Mouse (Mus musculus) erythroblast, embryonic 14.5 days (primary cell): ENCODE measurements around the gene Fam151b. TPM values are rescaled to one million over a fixed set of nuclear protein-coding genes. Genes with fewer than 3 reads are reported as not detected.

Experiments used
- H3K27me3 ChIP-seq: 2 replicates; pipeline ENCODE4 v1.6.1; 2012; ENCODE audit warnings: inconsistent platforms; ENCODE audit not compliant: control insufficient read depth
- H3K36me3 ChIP-seq: 2 replicates; pipeline ENCODE4 v1.6.1; 2012; ENCODE audit warnings: mild to moderate bottlenecking, inconsistent platforms; ENCODE audit not compliant: control insufficient read depth
- H3K4me1 ChIP-seq: 2 replicates; pipeline ENCODE4 v1.6.1; 2012; ENCODE audit warnings: inconsistent platforms; ENCODE audit not compliant: control insufficient read depth
- H3K4me3 ChIP-seq: replicated peaks from 2 replicates; pipeline ENCODE3; 2012; ENCODE audit warnings: moderate library complexity, mild to moderate bottlenecking, inconsistent platforms
- H3K9me3 ChIP-seq: 2 replicates; pipeline ENCODE4 v1.6.1; 2012; ENCODE audit warnings: low read length, inconsistent platforms, mixed read lengths; ENCODE audit not compliant: control insufficient read depth
- GATA1 ChIP-seq: IDR thresholded peaks from 2 replicates; pipeline ENCODE4 v1.6.1; 2012; ENCODE audit warnings: low read length, inconsistent platforms, mixed read lengths
- TAL1 ChIP-seq: IDR thresholded peaks from 3 replicates; pipeline ENCODE4 v1.6.1; 2012; ENCODE audit warnings: low read length, inconsistent platforms, mixed read lengths
- polyA plus RNA-seq: library from polyadenylated mRNA; stranded (reverse); fragments of >175 nt; gene quantifications from 2 replicates; pipeline ENCODE4 v1.2.3, GENCODE M21; 2012

The Fam151b gene
- polyA plus RNA-seq, 1 experiment: not detected

DNA sequence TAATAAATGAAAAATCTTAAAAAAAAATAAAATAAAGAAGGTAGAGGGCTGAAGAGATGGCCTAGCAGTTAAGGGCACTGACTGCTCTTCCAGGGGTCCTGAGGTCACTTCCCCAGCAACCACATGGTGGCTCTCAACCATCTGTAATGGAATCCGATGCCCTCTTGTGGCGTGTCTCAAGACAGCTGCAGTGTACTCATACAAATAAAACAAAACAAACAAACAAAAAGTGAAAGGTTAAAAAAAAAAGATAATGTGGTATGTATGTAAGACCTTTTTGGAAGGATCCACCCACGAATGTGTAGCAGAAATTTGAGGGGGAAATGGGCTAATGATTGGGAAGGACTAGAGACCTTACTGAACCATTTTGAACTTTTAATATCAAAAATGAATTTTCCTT is 467 bp downstream of the Fam151b start:
- Histone ChIP-seq H3K36me3 (no peaks in the 10 kb centered on the region), H3K4me1 (peaks cover 14% of the 10 kb centered on the region), H3K27me3 (no peaks in the 10 kb centered on the region), H3K4me3 (peak overlapping the region; percentile 71), H3K9me3 (no peaks in the 10 kb centered on the region)
- TF ChIP-seq GATA1 (no peak), TAL1 (no peak)

DNA sequence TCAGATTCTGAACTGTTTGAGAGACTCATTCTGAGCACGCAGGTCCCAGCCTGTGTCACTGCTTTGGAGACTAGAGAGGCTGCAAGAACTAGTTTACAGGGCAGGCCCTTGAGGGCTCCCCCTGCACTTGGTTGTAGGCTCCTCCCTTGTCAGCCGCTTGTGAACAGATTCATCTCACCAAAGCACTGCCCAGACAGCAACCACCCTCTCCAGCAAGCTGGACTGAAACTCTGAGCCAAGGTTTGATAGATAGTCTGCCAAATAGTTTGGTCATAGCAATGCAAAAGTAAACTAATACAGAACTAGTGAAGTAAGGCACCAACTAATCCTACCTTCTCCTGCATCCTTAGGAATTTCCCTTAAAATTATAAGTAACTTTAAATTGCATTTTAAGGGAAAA is 13.7 kb downstream of the Fam151b start:
- TF ChIP-seq TAL1 (no peak), GATA1 (no peak)

GRCm38 (mm10) chr13:92469381-92469780 is 14.4 kb downstream of the Fam151b start:
- H3K9me3 ChIP-seq: no peaks in the 10 kb centered on the region
- H3K36me3 ChIP-seq: peaks cover 3% of the 10 kb centered on the region
- TF ChIP-seq GATA1 (no peak), TAL1 (no peak)
- H3K27me3 ChIP-seq: no peaks in the 10 kb centered on the region
- no peak overlapping the region for H3K4me3 ChIP-seq
- no peaks in the 10 kb centered on the region for H3K4me1 ChIP-seq

More for the DNA sequence above, 13.7 kb downstream of the Fam151b start:
- Histone ChIP-seq H3K4me3 (no peak overlapping the region), H3K9me3 (no peaks in the 10 kb centered on the region), H3K27me3 (no peaks in the 10 kb centered on the region), H3K36me3 (peaks cover 3% of the 10 kb centered on the region), H3K4me1 (no peaks in the 10 kb centered on the region)

- Histone ChIP-seq H3K9me3 (no peaks in the 10 kb centered on the region), H3K4me1 (no peaks in the 10 kb centered on the region), H3K27me3 (no peaks in the 10 kb centered on the region), H3K4me3 (no peak overlapping the region), H3K36me3 (peaks cover 3% of the 10 kb centered on the region)
- TF ChIP-seq TAL1: no peak
- TF ChIP-seq GATA1: no peak
These were observed 15.9 kb downstream of the Fam151b start for GRCm38 (mm10) chr13:92467891-92468290.

DNA sequence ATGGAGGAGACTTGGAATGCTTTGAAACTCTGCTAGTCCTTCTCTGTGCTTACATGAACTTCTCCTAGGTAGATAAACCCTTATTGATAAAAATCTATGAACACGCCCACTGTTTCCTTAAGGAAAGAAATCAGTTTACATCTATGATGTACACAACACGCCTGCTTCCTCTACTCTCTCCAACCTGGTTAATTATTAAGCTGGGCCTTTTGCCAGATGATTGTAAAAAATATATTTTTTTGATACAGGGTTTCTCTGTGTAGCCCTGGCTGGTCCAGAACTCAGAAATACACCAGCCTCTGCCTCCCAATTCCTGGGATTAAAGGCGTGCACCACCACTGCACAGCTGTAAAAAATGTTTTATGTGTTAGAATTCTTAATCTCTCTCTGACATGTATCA is 19.1 kb downstream of the Fam151b start:
- Histone ChIP-seq H3K27me3 (no peaks in the 10 kb centered on the region), H3K36me3 (peaks cover 3% of the 10 kb centered on the region), H3K9me3 (no peaks in the 10 kb centered on the region), H3K4me3 (no peak overlapping the region), H3K4me1 (no peaks in the 10 kb centered on the region)
- TF ChIP-seq GATA1 (no peak), TAL1 (no peak)

DNA sequence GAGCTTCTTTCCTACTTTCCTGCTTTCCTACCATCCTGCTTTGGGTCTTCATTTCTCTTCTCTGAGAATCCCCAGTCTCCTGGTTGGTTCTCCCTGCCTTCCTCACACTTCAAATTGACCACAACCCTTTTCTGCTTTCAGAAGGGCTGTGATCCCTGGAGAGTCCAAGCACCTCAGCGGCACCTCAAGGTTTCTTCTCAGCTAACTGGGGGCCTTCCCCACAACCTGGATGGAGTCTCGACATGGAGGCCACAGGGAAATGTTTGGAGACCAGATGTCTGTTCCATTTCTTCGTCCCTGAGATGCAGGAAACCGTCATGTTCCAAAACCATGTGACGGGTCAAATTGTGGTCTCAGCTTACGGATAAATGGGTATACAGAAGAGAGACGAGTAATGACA is 36.9 kb downstream of the Fam151b start:
- Histone ChIP-seq H3K27me3 (no peaks in the 10 kb centered on the region), H3K9me3 (no peaks in the 10 kb centered on the region), H3K36me3 (no peaks in the 10 kb centered on the region), H3K4me1 (no peaks in the 10 kb centered on the region), H3K4me3 (no peak overlapping the region)
- TF ChIP-seq TAL1 (no peak), GATA1 (no peak)

- Histone ChIP-seq H3K4me1 (no peaks in the 10 kb centered on the region), H3K36me3 (no peaks in the 10 kb centered on the region), H3K4me3 (no peak overlapping the region), H3K27me3 (no peaks in the 10 kb centered on the region), H3K9me3 (no peaks in the 10 kb centered on the region)
- TF ChIP-seq GATA1 (no peak), TAL1 (no peak)
These were observed 43.5 kb downstream of the Fam151b start for GRCm38 (mm10) chr13:92440286-92440685.

DNA sequence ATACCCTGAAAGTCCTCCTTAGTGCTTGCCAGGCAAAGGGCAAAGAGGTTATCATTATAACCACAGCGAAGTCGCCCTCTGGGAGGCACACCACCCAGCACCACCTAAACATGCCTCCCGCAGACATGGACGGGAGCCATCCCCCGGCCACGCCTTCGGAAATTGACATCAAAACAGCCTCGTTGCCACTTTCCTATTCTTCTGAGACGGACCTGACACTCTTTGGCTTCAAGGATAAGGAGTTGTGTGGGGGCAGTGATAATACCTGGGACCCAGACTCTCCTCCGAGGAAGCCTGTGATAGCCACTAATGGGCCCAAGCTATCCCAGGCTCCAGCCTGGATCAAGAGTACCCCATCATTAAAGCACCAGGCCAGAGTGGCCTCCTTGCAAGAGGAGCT is 45.2 kb downstream of the Fam151b start:
- Histone ChIP-seq H3K4me3 (no peak overlapping the region), H3K4me1 (no peaks in the 10 kb centered on the region), H3K27me3 (no peaks in the 10 kb centered on the region), H3K9me3 (no peaks in the 10 kb centered on the region), H3K36me3 (no peaks in the 10 kb centered on the region)
- TF ChIP-seq TAL1 (no peak), GATA1 (no peak)

DNA sequence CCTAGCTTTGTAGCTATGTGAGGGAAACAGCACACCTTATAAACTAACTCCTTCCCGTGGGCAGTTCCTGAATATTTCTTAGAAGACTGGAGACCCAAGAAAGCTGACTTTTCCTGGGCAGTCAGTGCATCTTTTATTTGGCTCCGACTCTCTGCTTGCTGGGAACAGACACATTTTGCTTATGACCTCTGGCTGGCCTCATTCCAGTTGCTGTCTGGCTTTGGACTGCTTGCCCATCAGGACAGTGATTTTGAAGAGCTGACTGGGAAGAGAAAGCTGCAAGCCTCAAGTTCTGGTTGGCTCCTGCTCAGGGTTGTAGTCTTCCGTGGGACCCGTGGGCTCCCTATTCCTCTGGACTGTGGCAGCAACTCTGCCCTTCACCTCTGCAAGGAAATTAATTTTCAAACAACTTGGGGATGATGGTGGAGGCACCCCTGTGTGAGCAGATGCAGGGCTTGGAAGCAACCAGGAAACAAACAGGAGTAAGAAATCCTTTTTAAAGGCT is 56.4 kb downstream of the Fam151b start:
- no peak for TF ChIP-seq TAL1
- TF ChIP-seq GATA1: no peak
- H3K4me3 ChIP-seq: no peak overlapping the region
- no peaks in the 10 kb centered on the region for H3K36me3 ChIP-seq
- H3K27me3 ChIP-seq: peaks cover 67% of the 10 kb centered on the region
- peaks cover 6% of the 10 kb centered on the region for H3K4me1 ChIP-seq
- H3K9me3 ChIP-seq: peaks cover 3% of the 10 kb centered on the region; the same call in 1 of the 2 replicates
